Mouse (Mus musculus) liver, embryonic 14.5 days (tissue): Measurements from ENCODE around the gene Aox4.

ENCODE experiments used
- CTCF ChIP-seq: IDR thresholded peaks from 2 replicates; pipeline ENCODE4 v1.5.1; 2016; ENCODE audit warnings: antibody characterized with exemption, low read depth, control low read depth
- EP300 ChIP-seq: IDR thresholded peaks from 2 replicates; pipeline ENCODE4 v1.6.1; 2016; ENCODE audit warnings: antibody characterized with exemption, low read depth

DNA sequence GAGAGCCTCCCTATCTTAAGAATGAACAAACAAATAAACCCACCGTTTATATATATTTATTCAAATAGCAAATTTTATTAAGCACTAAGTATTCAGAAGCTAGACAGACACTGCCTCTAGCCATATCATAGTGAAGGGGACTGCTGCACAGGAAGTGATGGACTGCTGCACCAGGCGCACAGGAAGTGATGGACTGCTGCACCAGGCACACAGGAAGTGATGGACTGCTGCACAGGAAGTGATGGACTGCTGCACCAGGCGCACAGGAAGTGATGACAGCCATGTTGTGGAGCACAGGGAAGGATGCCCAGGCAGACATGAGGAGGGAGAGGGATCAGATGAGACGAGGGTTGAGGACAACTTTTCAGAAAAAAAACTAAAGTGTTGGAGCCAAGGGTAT is 5.2 kb downstream of the Aox4 start:
- no peak for TF ChIP-seq CTCF
- no peak for TF ChIP-seq EP300
